Mouse (Mus musculus): Measurements from ENCODE around the gene C5ar1.
"Not testable (repeated sequence)": the region's sequence is repeated elsewhere in the genome, so short reads cannot be mapped to it uniquely, and the experiment has no call there.

The C5ar1 gene

DNA sequence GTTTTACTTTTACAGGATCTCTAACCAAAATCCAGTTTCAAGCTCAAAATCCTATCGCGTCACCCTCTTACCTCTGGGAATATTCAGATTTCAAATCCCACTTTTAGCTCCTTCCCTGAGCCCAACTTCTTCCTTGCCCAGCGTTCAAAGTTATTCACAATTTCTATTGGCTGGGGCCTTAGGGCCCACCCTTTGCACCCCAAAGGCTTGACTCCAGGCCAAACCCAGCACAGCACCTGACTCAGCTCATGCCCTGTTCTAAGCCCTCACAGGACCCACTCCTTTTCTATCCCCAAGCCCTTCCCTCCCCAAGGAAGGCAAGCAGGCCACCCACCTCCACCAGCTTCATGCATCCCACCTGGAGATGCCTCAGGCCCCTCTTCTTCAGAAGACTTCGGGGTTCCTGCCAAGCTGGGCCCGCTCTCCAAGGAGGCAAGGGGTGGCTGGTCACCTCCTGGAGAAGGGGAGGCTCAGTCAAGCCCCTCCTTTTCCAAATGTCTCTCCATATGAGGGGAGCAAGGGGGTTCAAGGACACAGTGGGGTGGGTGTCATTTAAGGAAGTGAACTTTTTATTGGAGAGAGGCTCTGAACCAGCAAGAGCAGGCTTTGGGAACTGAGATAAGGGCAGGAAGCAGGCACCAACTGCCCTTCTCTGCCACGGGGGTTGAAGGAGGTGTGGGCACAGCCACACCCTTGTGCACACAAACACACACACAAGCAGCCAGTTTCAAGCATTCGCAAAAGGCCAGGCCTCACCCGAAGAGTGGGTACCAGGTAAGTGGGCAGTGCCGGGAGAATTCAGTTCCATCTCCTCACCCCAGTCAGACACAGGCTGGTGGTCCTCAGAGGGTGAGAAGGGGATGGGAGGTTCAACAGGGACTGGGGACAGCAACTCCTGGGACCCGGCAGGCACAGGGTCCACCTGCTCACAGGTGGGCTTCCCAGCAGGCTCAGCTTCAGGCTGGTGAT lies 15.9 kb upstream of the C5ar1 start:
- no peak for DNase-seq (ENCODE audit: low read depth, low spot score)

DNA sequence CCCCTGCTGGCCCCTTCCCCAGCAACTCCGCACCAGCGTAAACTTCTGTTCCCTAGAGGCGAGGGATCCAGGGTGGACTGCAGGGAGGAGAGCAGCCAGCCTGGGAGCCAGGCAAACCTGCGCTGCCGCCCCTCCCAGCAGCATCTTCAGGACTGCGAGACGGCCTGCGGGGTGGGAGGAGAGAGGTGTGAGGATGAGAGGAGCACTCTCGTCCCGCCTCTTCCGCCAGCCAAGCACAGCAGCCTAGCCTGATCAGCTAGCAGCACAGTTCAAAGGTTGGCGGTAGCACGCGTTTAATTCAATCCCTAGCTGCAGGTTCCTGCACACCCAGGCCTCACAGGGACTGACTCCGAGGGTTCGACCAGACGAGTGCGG lies 14.4 kb upstream of the C5ar1 start:
- DNase-seq (ENCODE audit: low read depth, low spot score), result peak; percentile 89

DNA sequence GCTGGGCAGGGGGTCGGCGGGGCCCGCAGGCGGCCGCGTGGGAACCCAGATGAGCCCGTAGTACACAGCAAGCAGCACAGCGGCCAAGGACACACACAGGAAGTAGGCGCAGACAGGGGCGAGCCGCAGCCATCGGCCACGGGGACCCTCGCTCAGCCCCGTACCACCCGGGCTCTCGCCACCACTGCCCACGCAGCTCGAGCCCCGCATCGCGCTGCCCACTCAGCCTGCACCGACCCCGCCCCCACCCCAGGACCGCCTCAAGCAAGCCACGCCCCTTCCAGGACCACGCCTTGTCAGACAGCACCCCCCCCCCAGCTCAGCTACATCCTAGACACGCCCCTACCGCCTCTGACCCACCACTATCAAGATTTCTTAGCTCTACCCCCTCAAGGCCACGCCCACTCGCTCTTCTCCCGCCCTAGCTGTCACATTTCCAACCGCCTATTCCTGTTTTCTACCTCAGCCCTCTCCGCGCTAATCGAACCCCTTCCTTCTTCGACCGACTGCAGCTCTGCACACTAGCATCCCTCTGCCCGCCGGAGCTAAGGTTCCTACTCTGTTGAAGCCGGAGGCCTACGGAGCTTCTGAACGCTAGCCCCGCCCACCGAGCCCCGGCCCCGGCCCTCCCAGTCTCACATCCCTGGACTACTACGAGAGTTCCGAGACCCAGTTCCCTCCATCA lies 13.9 kb upstream of the C5ar1 start, which contains the start of gene Inafm1:
Gene Inafm1 (minus strand): TSS at position 537 of the 685 bp plus-strand sequence.
- DNase-seq (ENCODE audit: low read depth, low spot score), result peak; percentile 97

DNA sequence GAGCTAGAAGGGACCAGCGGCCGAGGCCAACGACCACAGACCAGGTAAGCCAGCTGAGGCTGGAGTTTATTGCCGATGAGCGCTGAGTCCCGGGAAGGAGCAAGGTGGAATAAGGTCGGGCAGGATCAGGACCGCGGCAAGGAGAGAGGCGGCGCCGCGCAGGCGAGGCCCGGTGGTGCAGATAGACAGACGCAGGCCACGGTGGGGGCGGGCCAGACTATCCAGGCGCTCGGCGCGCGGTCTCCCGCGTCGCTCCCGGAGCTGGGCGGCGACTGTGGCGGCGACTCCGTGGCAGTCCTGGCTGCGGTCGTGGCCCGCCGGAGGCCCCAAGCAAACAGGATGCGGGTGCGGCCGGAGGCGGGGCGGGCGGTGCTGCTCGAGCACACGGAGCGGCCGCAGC lies 13.3 kb upstream of the C5ar1 start:
- DNase-seq (ENCODE audit: low read depth, low spot score), result peak; percentile 66

DNA sequence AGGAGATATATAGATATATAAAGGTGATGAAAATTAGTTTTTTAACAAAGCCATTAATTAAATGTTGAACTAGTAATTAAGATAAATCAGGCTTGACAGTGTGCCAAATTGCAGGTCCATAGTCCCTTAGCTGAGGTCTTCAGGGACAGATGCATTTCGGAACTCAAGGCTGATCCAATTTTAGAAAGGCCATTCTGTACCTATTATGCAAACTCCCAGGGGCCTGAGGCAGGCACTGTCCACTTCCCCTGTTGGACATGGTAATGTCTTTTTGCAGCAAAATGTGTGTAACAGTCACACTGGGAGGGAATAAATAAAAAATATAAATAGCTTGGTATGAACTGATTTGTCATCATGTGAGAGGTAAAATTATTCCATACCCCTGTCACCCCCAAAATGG lies 11.8 kb upstream of the C5ar1 start:
- DNase-seq (ENCODE audit: low read depth, low spot score), result no peak

DNA sequence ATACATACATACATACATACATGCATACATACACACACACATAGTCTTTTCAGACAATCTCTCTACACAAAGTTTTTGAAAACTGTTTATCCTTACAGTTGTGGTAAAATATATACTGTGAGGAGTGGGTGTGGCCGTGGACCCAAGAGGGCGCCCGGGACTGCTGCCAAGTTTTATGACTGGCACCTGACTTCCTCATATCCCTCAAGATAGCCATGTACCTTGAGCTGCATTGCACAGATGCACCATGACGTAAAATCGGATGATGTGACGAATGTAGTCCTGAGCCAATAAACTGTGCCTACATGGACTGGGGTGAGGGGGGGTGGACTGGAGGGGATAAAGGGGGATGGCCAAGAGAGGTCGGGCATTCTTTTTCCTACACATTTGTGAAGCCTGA lies 7.3 kb upstream of the C5ar1 start:
- not testable (repeated sequence) for DNase-seq (ENCODE audit: low read depth, low spot score)

DNA sequence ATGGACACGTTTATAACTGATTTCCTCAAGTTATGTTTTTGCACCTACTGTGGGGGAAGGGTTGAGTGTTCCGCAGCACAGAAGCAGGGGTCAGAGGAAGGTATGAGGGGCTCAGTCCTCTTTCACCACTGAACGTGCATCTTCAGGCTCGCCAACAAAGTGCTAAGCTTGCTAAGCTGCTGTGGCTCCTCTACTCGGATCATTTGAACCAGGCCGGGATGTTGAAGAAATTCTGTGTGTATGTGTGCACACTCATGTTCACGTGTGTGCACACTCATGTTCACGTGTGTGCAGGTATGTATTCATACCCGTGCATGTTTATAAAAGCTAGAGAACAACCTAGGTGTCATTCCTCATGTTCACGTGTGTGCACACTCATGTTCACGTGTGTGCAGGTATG lies 6.5 kb upstream of the C5ar1 start:
- DNase-seq (ENCODE audit: low read depth, low spot score), result no peak

DNA sequence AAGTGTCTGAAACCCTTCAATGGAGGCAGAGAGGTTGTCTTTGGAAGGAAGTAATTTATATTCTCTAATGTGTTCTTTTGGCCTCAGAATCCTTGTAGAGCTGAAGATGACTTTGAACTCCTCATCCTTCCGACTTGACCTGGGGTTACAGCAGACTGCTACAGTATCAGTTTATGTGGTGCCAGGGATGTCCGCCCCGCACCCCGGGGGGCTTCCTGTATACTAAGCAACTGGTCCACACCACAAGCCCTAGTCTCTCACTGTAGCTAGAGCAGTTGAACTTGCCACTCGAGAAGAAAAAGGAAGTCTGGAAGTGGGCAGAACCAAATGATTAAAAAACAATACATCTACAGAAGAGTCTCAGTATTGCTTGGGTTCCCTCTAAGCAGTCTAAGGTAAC lies 4.5 kb upstream of the C5ar1 start:
- no peak for DNase-seq (ENCODE audit: low read depth, low spot score)

DNA sequence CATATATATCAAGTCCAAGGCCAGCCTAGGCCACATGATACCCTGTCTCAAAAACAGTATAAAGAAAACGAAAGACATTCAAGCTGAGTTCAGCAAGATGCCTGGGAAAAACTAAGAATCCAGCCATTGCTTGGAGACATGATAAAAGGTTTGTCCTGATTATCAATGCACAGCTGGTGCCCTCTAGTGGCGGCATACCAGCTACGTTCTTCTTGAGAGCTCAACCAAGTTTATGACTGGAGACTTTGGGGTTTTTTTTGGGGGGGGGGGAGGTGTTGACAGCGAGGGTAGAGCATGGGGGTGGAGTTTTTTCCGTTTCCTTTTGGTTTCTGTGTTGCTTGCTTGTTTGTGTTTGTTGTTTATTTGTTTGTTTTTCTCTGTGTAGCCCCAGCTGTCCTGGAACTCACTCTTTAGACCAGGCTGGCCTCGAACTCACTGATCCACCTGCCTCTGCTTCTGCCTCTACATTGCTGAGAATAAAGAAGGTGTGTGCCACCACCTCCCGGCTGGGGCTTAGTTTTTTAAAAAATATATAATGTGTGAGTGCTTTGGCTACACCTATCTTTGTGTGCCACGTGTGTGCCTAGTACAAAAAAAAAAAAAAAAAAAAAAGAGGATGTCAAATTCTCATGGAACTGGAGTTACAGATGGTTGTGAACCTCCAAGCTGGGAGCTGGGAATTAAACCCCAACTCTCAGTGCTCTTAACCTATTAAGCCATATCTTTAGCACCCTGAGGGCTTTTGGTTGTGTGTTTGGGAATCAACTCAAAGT lies 3.9 kb upstream of the C5ar1 start:
- DNase-seq (ENCODE audit: low read depth, low spot score), result peak; percentile 88

DNA sequence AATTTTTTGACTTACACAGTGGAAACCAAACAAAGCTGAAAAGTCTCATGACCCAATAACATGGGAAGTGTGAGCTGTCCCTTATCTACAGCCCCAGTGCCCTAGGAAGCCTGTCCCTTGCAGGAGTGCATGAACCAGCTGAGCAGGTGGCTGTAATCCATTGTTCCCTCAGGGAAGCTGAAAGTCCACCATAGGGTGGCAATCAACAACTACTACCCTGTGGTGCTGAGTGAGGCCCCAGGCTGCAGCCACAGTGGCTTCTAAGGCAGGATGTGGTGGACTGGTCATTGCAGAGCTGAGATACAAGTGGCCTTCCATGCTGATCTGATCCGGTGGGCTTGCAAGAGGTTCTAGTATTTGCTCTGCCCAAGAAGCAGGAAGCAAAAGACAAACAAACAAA lies 1.8 kb upstream of the C5ar1 start:
- DNase-seq (ENCODE audit: low read depth, low spot score), result no peak

DNA sequence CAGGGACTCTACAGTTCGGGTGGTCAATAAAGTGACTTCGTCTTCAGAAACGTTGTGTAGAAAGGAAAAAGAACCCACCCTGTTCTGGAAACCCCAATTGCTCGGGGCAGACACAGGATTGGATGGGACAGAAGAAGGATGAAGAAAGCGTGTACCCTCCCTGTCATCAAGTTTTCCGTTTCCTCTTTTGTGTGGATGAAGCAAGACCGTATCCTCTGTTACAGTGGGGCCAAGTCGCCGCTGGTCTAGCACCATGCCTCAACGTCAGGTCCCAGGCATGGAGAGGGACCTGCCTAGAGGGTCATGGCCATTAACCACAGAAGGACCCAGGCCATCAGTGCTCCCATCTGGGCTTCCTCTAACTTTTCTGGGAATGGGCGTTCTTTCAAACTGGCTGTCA lies 1.5 kb downstream of the C5ar1 start:
- no peak for DNase-seq (ENCODE audit: low read depth, low spot score)

DNA sequence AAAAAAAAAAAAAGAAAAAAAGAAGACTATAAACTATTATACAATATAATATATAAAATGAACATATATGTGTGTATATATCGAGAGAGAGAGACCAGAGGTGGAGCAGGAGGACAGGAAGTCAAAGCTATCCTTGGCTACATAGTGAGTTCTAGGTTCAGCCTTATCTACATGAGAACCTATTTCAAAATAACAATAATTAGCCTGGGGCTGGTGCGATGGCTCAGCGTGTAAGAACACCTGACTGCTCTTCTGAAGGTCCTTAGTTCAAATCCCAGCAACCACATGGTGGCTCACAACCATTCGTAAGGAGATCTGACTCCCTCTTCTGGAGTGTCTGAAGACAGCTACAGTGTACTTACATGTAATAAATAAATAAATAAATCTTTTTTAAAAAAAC lies 3.4 kb downstream of the C5ar1 start:
- DNase-seq (ENCODE audit: low read depth, low spot score), result not testable (repeated sequence)

DNA sequence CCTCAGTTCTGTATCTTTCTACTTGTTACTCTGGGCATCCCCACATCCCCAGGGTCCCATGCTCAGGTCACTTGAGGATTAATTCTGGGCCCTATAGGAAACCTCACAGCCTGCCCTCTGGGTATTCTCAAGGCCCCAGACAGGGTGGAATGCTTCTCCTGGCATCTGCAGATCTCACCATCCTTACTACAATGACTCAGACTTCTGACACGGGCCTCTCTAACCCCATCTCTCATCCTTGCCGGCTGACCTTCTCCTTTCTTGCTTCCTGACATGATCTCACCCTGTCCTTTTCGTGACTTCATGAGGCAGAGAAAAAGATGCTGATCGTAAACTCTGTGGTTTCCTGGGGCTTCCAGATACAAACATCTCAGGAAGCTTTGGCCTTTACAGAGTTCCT lies 5.1 kb downstream of the C5ar1 start:
- DNase-seq (ENCODE audit: low read depth, low spot score), result no peak

DNA sequence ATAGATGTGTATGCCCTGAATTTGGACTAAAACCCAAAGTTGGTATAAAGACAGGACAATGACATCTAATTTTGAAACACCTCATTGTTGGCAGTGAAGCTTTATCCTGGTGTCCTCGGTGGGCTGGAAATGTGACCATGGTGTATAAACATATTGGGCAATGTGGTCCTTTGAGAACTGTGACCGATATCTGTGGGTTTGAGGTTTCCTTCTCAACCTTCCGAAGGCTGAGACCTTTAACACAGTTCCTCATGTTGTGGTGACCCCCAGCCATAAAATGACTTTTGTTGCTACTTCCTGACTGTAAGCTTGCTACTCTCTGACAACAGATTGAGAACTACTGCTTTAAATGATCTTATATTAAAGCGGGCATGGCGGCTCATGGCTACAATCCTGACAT lies 8.7 kb downstream of the C5ar1 start:
- no peak for DNase-seq (ENCODE audit: low read depth, low spot score)

DNA sequence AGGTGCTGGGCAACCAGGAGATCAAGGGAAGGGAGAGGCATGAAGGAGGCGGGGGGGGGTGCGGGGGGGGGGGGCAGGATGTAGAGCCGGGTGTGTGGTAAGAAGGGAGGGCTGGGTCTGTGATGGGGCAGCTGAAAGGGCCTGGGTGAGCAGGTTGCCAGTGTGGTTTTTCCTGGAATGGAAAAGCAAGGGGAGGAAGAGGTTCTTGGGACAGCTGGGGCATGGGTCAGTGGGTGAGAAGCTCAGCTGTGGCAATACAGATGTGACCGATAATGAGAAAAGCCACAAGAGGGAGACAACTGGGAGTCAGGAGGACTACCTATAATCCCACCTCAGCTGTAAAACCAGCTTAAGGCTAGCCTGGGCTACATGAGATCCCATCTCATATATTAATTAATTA lies 13.4 kb downstream of the C5ar1 start:
- DNase-seq (ENCODE audit: low read depth, low spot score), result no peak

DNA sequence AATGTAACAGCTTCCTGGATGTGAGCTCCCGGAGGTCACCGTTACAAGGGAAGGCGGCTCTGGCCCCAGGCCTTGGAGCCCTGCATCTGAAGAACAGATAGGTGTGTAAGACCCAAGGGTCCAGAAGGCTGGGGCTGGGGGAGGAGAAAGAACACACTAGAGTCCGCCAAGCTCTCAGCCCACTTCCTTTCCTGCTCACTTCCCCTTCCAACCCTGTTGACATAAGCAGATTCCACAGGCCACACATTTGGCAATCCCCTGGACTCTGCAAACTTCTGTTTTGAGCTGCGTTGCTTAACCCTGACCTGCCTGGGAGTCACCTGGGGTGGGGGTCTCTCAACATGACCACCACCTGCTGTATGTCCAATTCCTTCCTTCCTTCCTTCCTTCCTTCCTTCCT lies 15.3 kb downstream of the C5ar1 start, which contains the start of gene C5ar2:
Gene C5ar2 (minus strand): TSS at position 88 of the 400 bp plus-strand sequence.
- DNase-seq (ENCODE audit: low read depth, low spot score), result no peak

DNA sequence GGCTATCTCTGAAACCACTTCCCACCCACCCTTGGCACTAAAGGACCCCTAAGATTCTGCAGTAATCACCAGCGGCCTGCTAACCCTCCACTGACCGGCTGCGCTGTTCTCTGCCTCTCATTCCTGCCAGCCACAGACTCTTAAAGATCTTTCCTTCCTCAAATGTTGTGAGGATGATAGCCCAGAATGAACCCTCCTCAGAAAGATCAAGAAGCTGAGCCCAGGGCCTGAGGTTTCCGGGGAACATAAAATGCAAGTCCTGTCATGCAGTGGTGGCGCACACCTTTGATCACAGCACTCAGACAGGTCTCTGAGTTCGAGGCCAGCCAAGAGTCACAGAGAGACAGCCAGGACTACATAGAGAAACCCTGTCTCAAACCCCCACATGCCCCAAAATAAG lies 17.1 kb downstream of the C5ar1 start:
- no peak for DNase-seq (ENCODE audit: low read depth, low spot score)

DNA sequence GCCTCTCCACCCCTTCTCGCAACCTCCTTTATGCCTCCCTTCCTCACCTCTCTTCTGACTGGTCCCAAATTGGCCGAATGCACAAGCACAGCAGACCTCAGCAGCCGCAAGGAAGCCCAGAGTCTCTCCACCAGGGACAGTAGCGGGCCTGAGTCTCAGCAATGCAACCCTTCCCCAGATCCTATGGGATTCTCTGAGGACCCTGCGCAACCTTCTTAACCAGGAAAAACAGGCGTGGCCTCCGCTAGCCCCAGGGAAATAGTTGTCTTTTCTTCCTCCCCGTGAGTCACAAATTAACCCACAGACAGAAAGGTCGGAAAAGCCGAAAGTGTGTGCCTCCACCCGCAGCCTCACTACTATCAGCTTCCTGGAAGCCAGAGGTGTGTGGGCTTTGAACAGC lies 17.6 kb downstream of the C5ar1 start:
- DNase-seq (ENCODE audit: low read depth, low spot score), result peak; percentile 59

DNA sequence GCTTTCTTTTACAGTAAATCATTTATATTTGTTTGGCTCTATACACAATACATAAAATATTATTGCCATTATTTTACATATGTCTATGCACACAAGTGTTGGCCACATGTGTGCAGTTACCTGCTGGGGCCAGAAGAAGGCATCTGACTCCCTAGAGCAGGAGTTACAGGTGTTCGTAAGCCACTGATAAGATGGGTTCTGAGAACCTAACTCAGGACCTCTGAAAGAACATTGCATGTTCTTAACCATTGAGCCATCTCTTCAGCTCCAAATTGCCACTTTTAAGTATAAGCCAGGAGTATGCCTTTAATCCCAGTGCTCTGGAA lies 18.4 kb downstream of the C5ar1 start:
- DNase-seq (ENCODE audit: low read depth, low spot score), result no peak

DNA sequence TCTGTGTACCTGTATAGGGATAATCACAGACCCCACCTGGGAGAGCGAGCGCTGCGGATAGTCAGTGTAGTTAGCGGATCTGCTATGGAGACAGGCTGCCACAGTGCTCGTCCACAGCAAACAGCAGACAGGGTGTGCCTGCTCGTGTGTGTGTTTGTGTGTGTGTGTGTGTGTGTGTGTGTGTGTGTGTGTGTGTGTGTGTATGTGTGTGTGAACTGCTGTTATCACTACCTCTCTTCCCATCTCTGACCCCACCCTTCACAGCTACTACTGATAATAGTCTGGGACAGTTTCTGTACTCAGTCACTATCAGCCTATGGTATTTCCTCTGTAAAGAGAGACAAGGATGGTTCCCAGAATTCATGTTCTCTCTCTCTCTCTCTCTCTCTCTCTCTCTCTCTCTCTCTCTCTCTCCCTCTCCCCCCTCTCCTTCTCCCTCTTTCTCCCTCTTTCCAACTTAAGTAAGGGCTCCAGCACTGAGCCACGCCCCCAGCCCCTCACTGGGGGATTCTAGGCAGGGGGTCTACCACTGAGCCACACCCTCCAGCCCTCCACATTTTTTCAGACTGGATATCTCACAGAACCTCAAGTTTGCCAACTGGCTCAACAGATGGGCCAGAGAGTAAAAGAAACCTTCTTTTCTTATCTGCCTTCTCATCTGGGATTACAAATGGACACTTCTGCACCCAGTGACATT lies 18.9 kb downstream of the C5ar1 start:
- no peak for DNase-seq (ENCODE audit: low read depth, low spot score)

DNA sequence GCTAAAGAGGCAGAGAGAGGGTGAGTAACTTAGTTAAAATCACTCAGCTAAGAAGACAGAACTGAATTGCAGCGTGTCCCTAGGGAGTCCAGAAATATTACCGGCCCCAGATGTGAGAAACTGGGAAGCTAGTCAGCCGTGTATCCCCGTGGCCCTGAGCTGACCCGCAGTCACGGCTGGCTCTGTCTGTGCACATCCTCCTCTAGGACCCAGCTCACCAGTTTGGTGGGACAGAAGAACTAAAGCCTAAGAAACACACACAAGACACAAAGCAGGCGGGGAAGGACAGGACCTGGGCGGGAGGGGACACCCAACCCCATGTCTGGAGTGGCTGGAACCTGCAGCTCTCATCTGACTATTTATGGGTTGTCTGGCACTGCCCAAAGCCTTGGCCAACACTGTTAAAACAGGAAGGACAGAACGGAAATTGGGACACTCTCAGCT lies 19.8 kb downstream of the C5ar1 start:
- no peak for DNase-seq (ENCODE audit: low read depth, low spot score)

DNA sequence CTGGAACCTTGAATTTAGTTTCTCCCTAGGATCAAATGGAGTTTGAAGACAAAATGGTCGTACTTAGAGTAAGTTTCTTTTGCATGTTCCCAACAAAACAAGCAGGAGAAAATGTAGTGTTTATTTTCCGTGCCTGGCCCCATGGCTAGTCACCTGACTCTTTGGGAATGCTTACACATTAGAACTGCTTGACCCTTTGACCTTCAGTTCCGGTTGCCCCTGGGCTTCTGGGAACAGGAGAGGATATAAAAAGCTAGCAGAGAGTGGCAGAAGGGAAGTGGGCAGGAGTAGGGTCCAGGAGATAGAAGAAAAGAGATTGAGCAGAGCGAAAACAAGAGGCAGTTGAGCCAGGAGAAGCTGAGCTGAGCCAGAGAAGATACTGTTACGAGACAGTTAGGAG lies 29.5 kb downstream of the C5ar1 start:
- DNase-seq (ENCODE audit: low read depth, low spot score), result peak; percentile 73
